Mouse (Mus musculus) MEL (cell line): ENCODE data around the gene Ggact. TPM values are rescaled to one million over a fixed set of nuclear protein-coding genes. Genes with fewer than 3 reads are reported as not detected.

Experiments
- DNase-seq: peaks from one replicate; pipeline ENCODE4 v3.0.0; 2011; ENCODE audit warnings: low read depth, low spot score
- H3K27ac ChIP-seq: 2 replicates; pipeline ENCODE4 v1.5.1; 2012; ENCODE audit warnings: low read depth, mild to moderate bottlenecking, control low read depth, low read length, moderate library complexity; ENCODE audit not compliant: control insufficient read depth
- H3K27me3 ChIP-seq, 2 experiments: fragments of 150-350 bp in 1 of 2; sonication (generic) in 1 of 2; 2 replicates each; pipeline ENCODE4 v1.6.1; 2012; ENCODE audit warnings: low read length in 2 of 2, mild to moderate bottlenecking in 2 of 2, improper control_type of control experiment in 1 of 2, moderate library complexity in 1 of 2; ENCODE audit not compliant: insufficient read depth in 2 of 2, control insufficient read depth in 1 of 2
- H3K36me3 ChIP-seq, 2 experiments: 2 replicates each; pipeline ENCODE4 v1.6.1; 2012 to 2014; ENCODE audit warnings: low read length in 2 of 2, improper control_type of control experiment in 1 of 2, inconsistent platforms in 1 of 2, mild to moderate bottlenecking in 1 of 2; ENCODE audit not compliant: insufficient read depth in 2 of 2, control insufficient read depth in 1 of 2
- H3K4me1 ChIP-seq, 2 experiments: fragments of 150-350 bp in 1 of 2; sonication (generic) in 1 of 2; 2 replicates each; pipeline ENCODE4 v1.6.1; 2012; ENCODE audit warnings: low read length in 2 of 2, improper control_type of control experiment in 1 of 2, mild to moderate bottlenecking in 1 of 2; ENCODE audit not compliant: insufficient read depth in 2 of 2, control insufficient read depth in 1 of 2
- H3K4me3 ChIP-seq, 2 experiments: fragments of 150-350 bp in 1 of 2; sonication (generic) in 1 of 2; 2 replicates each; pipeline ENCODE4 v1.5.1; 2012; ENCODE audit warnings: low read depth in 2 of 2, low read length in 2 of 2, mild to moderate bottlenecking in 2 of 2, moderate library complexity in 2 of 2, control low read depth in 1 of 2, improper control_type of control experiment in 1 of 2; ENCODE audit not compliant: control insufficient read depth in 1 of 2, insufficient read depth in 1 of 2
- H3K79me2 ChIP-seq: 2 replicates; pipeline ENCODE4 v1.6.1; 2012; ENCODE audit warnings: mild to moderate bottlenecking, low read length, moderate library complexity; ENCODE audit not compliant: control insufficient read depth, poor library complexity, insufficient read depth
- H3K9ac ChIP-seq: 2 replicates; pipeline ENCODE4 v1.6.1; 2012; ENCODE audit warnings: low read depth, mild to moderate bottlenecking, control low read depth, low read length, moderate library complexity; ENCODE audit not compliant: control insufficient read depth, poor library complexity, severe bottlenecking
- H3K9me3 ChIP-seq: fragments of 150-350 bp; sonication (generic); replicated peaks from 2 replicates; pipeline ENCODE4 v1.6.1; 2012; ENCODE audit warnings: mild to moderate bottlenecking, low read length, improper control_type of control experiment, moderate library complexity; ENCODE audit not compliant: insufficient read depth
- BHLHE40 ChIP-seq: IDR thresholded peaks from 2 replicates; pipeline ENCODE4 v1.6.1; 2012; ENCODE audit warnings: low read depth, mild to moderate bottlenecking, inconsistent platforms, low read length, improper control_type of control experiment, borderline replicate concordance
- CHD1 ChIP-seq: IDR thresholded peaks from 2 replicates; pipeline ENCODE4 v1.6.1; 2012; ENCODE audit warnings: low read depth, mild to moderate bottlenecking, inconsistent platforms, low read length, improper control_type of control experiment
- CTCF ChIP-seq, 3 experiments: IDR thresholded peaks in 2 of 3; conservative IDR thresholded peaks in 1 of 3; 2 replicates each; pipeline ENCODE4 v1.5.1; 2011 to 2012; ENCODE audit warnings: low read length in 3 of 3, low read depth in 2 of 3, mild to moderate bottlenecking in 2 of 3, improper control_type of control experiment in 1 of 3, inconsistent platforms in 1 of 3, mixed read lengths in 1 of 3, moderate library complexity in 1 of 3; ENCODE audit not compliant: control insufficient read depth in 1 of 3, insufficient read depth in 1 of 3, poor library complexity in 1 of 3, severe bottlenecking in 1 of 3
- E2F4 ChIP-seq: IDR thresholded peaks from 2 replicates; pipeline ENCODE4 v1.6.1; 2011; ENCODE audit warnings: low read depth, low read length, improper control_type of control experiment, borderline replicate concordance
- ELF1 ChIP-seq: IDR thresholded peaks from 2 replicates; pipeline ENCODE4 v1.6.1; 2014; ENCODE audit warnings: low read depth, mild to moderate bottlenecking, inconsistent platforms, low read length, improper control_type of control experiment, moderate library complexity
- EP300 ChIP-seq, 2 experiments: IDR thresholded peaks; 2 replicates each; pipeline ENCODE4 v1.6.1; 2011; ENCODE audit warnings: improper control_type of control experiment in 2 of 2, low read length in 2 of 2, low read depth in 1 of 2, mild to moderate bottlenecking in 1 of 2
- GABPA ChIP-seq: IDR thresholded peaks from 2 replicates; pipeline ENCODE4 v1.6.1; 2012; ENCODE audit warnings: low read depth, mild to moderate bottlenecking, inconsistent platforms, low read length, improper control_type of control experiment, moderate library complexity
- GATA1 ChIP-seq: IDR thresholded peaks from 2 replicates; pipeline ENCODE4 v1.6.1; 2011; ENCODE audit warnings: low read depth, low read length, improper control_type of control experiment
- HCFC1 ChIP-seq: IDR thresholded peaks from 2 replicates; pipeline ENCODE4 v1.6.1; 2012; ENCODE audit warnings: low read depth, mild to moderate bottlenecking, inconsistent platforms, low read length, improper control_type of control experiment, moderate library complexity
- JUND ChIP-seq: IDR thresholded peaks from 2 replicates; pipeline ENCODE4 v1.6.1; 2011; ENCODE audit warnings: low read depth, mild to moderate bottlenecking, improper control_type of control experiment, low read length
- KAT2A ChIP-seq: conservative IDR thresholded peaks from 2 replicates; pipeline ENCODE4 v1.6.1; 2012; ENCODE audit warnings: low read depth, low read length, improper control_type of control experiment, inconsistent platforms
- MAFK ChIP-seq: IDR thresholded peaks from 2 replicates; pipeline ENCODE4 v1.6.1; 2011; ENCODE audit warnings: low read depth, mild to moderate bottlenecking, low read length, improper control_type of control experiment, borderline replicate concordance
- MAX ChIP-seq: IDR thresholded peaks from 2 replicates; pipeline ENCODE4 v1.6.1; 2011; ENCODE audit warnings: low read length, improper control_type of control experiment
- MXI1 ChIP-seq: IDR thresholded peaks from 2 replicates; pipeline ENCODE4 v1.6.1; 2011; ENCODE audit warnings: mild to moderate bottlenecking, low read depth, low read length, improper control_type of control experiment
- MYB ChIP-seq: IDR thresholded peaks from 2 replicates; pipeline ENCODE4 v1.6.1; 2011; ENCODE audit warnings: mild to moderate bottlenecking, low read depth, low read length, improper control_type of control experiment
- NELFE ChIP-seq: IDR thresholded peaks from 2 replicates; pipeline ENCODE4 v1.6.1; 2011; ENCODE audit warnings: low read depth, low read length, improper control_type of control experiment
- NRF1 ChIP-seq: IDR thresholded peaks from 2 replicates; pipeline ENCODE4 v1.6.1; 2014; ENCODE audit warnings: low read depth, mild to moderate bottlenecking, inconsistent platforms, low read length, improper control_type of control experiment, moderate library complexity; ENCODE audit not compliant: poor library complexity, insufficient read depth, severe bottlenecking
- POLR2AphosphoS2 ChIP-seq: IDR thresholded peaks from 2 replicates; pipeline ENCODE4 v1.6.1; 2011; ENCODE audit warnings: low read length, improper control_type of control experiment
- RAD21 ChIP-seq: IDR thresholded peaks from 2 replicates; pipeline ENCODE4 v1.6.1; 2011; ENCODE audit warnings: mild to moderate bottlenecking, low read depth, low read length, improper control_type of control experiment
- RCOR1 ChIP-seq: IDR thresholded peaks from 2 replicates; pipeline ENCODE4 v1.6.1; 2012; ENCODE audit warnings: low read depth, mild to moderate bottlenecking, inconsistent platforms, low read length, improper control_type of control experiment
- SIN3A ChIP-seq: IDR thresholded peaks from 2 replicates; pipeline ENCODE4 v1.6.1; 2012; ENCODE audit warnings: low read length, improper control_type of control experiment, inconsistent platforms
- SMC3 ChIP-seq: IDR thresholded peaks from 2 replicates; pipeline ENCODE4 v1.6.1; 2011; ENCODE audit warnings: low read depth, low read length, improper control_type of control experiment
- TAL1 ChIP-seq: IDR thresholded peaks from 2 replicates; pipeline ENCODE4 v1.6.1; 2012; ENCODE audit warnings: mild to moderate bottlenecking, inconsistent platforms, low read length, moderate library complexity, mixed read lengths
- TBP ChIP-seq: IDR thresholded peaks from 2 replicates; pipeline ENCODE4 v1.8.0; 2011; ENCODE audit warnings: low read depth, low read length, improper control_type of control experiment
- ZNF384 ChIP-seq: IDR thresholded peaks from 2 replicates; pipeline ENCODE4 v1.6.1; 2012; ENCODE audit warnings: low read depth, mild to moderate bottlenecking, inconsistent platforms, low read length, improper control_type of control experiment
- polyA plus RNA-seq, 2 experiments: library from polyadenylated mRNA; stranded (reverse) in 1 of 2; unstranded in 1 of 2; fragments of >175 nt in 1 of 2; fragments of >200 nt in 1 of 2; gene quantifications; 2 replicates each; pipeline versions ENCODE4 v1.2.1 to v1.2.4; 2012; ENCODE audit warnings: low replicate concordance in 2 of 2, low read depth in 1 of 2; ENCODE audit not compliant: insufficient read length in 2 of 2, insufficient read depth in 1 of 2, missing spikeins in 1 of 2
- total RNA-seq: library from RNA; depleted of rRNA; stranded (reverse); fragments of 300-350 nt; gene quantifications from 2 replicates; pipeline ENCODE4 v1.2.3, GENCODE M21; 2012

Ggact gene
- total and polyA plus RNA-seq, 3 experiments = 54.0 to 64.8 TPM; not detected in 1

- Histone ChIP-seq H3K27ac (no peak overlapping the region), H3K27me3 (no peaks in the 10 kb centered on the region), H3K9me3 (no peaks in the 10 kb centered on the region), H3K4me1 (peaks cover 7 to 13% of the 10 kb centered on the region in 2 experiments), H3K79me2 (no peaks in the 10 kb centered on the region), H3K9ac (no peak overlapping the region), H3K4me3 (no peak overlapping the region), H3K36me3 (peaks cover 0 to 15% of the 10 kb centered on the region in 2 experiments; a peak in 2 of 4 replicates)
- TF ChIP-seq NELFE (no peak), GABPA (no peak), NRF1 (no peak), MAX (no peak), RAD21 (no peak), RCOR1 (no peak), KAT2A (no peak), POLR2AphosphoS2 (no peak), CTCF (IDR thresholded peaks at IDR 0.05 in 2 of 3, conservative IDR thresholded peaks at IDR 0.05 in 1 of 3; ENCODE audit: control insufficient read depth in 1 of 3, insufficient read depth in 1 of 3, low read depth in 2 of 3, low read length in 3 of 3, poor library complexity in 1 of 3, severe bottlenecking in 1 of 3) (no peak), BHLHE40 (no peak), MYB (no peak)
- no peak for DNase-seq
Observed at GRCm38 (mm10) chr14:122885893-122886292, 27.7 kb downstream of the Ggact start.

GRCm38 (mm10) chr14:122883821-122884584 lies 29.6 kb downstream of the Ggact start:
- Histone ChIP-seq H3K27ac (no peak overlapping the region), H3K4me3 (no peak overlapping the region), H3K27me3 (no peaks in the 10 kb centered on the region), H3K36me3 (peaks cover 0 to 15% of the 10 kb centered on the region in 2 experiments; a peak in 2 of 4 replicates), H3K9ac (no peak overlapping the region), H3K4me1 (peaks cover 7 to 13% of the 10 kb centered on the region in 2 experiments), H3K9me3 (no peaks in the 10 kb centered on the region), H3K79me2 (no peaks in the 10 kb centered on the region)
- TF ChIP-seq ELF1 = no peak
- no peak for TF ChIP-seq JUND
- no peak for TF ChIP-seq HCFC1
- no peak for TF ChIP-seq MAFK
- TF ChIP-seq TAL1 = no peak
- TF ChIP-seq SMC3 = no peak
- TF ChIP-seq EP300 (IDR thresholded peaks at IDR 0.05; ENCODE audit: low read depth in 1 of 2, low read length in 2 of 2) = no peak
- TF ChIP-seq ZNF384 = no peak
- no peak for TF ChIP-seq E2F4
- no peak for TF ChIP-seq POLR2AphosphoS2
- no peak for TF ChIP-seq CHD1
- no peak for TF ChIP-seq MXI1
- no peak for TF ChIP-seq RCOR1
- TF ChIP-seq GATA1 = no peak
- TF ChIP-seq GABPA = no peak
- no peak for TF ChIP-seq MYB
- TF ChIP-seq MAX = no peak
- no peak for TF ChIP-seq TBP
- TF ChIP-seq SIN3A = no peak
- no peak for DNase-seq
